Mouse (Mus musculus) layer of hippocampus, postnatal 36 days (tissue): Measurements from ENCODE around the gene Prr11. TPM values are rescaled to one million over a fixed set of nuclear protein-coding genes. Genes with fewer than 3 reads are reported as not detected.
"Not testable (repeated sequence)": the region's sequence is repeated elsewhere in the genome, so short reads cannot be mapped to it uniquely, and the experiment has no call there.

ENCODE experiments used
- DNase-seq, 2 experiments: peaks; one replicate each; pipeline ENCODE4 v3.0.0; 2022
- total RNA-seq, 2 experiments: library from RNA; stranded (reverse); gene quantifications; 2 replicates each; pipeline ENCODE4 v1.2.3; 2021

Prr11 gene
- total RNA-seq: under 1 TPM; 0.55 to 0.56 TPM

DNA sequence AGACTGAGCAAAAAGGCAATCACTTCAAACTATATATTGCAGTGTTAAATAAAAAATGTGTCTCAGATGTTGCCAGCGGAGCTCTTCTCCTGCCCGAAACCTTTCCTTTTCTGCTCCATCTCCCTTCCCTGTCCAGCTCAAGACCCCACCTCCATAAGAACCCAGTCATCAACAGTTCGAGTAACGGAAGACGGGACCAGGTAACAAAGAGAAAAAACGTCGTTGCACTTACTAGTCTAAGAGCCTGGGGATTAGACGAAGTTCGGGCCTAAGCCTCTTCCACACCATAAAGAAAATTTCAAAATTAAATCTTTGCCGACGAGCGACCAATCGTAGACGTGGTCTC, at the start of gene Prr11:
TSS of gene Prr11 (minus strand) at position 300 of the 346 bp plus-strand sequence.
- no peak for DNase-seq

- DNase-seq: no peak
These were observed 49.5 kb upstream of the Prr11 start for GRCm38 (mm10) chr11:87158012-87158411.

DNA sequence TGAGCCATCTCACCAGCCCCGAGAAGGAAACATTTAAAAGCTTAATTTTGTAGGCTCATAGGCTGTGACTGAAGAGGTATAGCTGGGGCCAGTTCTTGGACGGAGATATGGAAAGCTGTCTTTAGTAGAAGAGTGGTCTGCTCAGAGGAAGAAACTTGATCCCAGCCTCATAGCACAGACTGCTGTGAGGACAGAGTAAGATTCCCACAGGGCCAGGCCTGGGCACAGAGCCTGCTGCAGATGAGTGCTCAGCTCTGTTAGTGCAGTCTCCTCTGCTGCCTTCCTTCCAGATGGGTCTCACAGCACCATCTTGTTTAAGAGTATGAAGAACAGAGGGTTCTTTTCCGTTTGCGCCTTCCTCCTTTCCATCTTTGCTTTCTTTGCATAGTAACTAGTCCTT, 27.7 kb upstream of the Prr11 start:
- DNase-seq: peak in 1 of 2 experiments; percentile 7

GRCm38 (mm10) chr11:87126824-87127816, 18.6 kb upstream of the Prr11 start, which contains the start of gene Trim37:
TSS of gene Trim37 (plus strand) at chr11:87127077.
- peak; percentile 90 to 91 for DNase-seq

DNA sequence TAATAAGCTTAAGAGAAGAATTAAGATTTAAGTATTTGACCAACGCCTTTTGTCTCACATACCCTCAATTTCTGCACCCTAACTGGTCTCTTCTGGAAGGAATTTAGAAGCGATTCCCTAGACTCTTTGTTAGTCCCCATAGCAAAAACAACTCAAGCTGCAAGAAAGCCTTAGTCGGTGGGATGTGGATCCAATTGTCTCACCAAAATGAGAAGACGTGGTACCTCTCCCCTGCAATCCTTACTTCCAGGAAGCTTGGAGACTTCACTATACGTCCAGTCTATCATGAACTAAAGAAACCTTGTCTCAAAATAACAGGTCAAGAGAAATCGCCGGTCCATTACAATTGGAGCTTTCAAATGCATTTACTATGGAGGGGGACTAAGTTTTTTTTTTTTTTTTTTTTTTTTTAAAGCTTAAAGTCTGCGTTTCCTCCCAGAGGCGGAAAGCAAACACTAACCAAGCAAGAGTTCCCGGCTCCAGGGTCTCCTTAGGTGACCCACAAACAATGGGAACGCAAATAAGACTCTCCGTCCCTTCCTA, 17.8 kb upstream of the Prr11 start:
- DNase-seq: no peak

GRCm38 (mm10) chr11:87125562-87125961, 17.1 kb upstream of the Prr11 start:
- DNase-seq: no peak

DNA sequence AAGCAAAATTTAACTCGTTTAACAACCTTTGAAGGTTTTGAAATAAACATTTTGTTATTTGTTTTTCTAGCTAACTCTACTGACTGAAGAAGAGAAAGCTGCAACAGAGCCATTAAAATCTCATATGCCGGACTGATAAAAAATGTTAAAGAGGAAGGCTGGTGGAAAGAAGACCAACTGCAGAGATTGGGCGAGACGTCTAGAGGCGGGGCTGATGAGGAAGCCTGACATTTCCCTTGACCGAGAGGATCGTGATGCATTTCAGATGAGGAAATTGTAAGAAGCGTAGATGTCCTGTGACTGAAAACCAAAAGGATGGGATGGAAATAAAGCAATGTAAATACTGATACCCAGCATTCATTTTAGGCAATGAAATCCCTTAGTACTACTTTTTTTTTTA, 13.4 kb upstream of the Prr11 start:
- no peak for DNase-seq

DNA sequence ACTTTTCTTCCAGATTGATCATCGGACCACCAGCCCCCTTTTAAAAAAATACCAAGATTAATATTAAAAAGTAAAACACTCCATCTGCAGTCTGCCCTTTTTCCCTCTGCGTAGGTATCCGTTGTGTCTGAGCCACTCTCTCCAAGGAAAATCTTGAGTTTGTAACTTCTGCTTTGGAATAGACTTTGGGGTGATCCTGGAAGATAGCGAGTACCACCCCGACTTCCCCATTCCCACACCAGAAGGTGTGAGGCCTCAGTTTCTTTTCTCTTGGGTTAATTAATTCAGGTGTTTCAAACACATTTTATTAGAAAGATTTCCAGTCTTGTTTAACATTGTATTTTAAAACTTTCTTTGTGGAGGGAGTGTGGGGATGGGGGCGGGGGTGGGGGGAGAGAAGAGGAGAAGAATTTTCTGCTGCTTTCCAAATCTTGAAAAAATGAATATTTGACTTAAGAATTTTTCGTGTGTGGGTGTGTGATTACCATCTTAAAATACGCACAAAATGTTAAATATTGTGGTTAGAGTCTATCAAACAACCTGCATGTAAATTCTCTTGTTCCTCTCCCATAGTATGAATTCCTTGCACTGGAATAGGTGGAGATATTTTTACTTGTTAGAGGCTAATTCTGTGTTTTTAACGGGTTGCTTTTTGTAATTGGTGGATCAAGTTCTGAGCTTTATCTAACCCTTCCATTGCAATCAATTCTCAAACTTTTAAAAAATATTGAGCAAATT, 1.8 kb upstream of the Prr11 start:
- DNase-seq: no peak

DNA sequence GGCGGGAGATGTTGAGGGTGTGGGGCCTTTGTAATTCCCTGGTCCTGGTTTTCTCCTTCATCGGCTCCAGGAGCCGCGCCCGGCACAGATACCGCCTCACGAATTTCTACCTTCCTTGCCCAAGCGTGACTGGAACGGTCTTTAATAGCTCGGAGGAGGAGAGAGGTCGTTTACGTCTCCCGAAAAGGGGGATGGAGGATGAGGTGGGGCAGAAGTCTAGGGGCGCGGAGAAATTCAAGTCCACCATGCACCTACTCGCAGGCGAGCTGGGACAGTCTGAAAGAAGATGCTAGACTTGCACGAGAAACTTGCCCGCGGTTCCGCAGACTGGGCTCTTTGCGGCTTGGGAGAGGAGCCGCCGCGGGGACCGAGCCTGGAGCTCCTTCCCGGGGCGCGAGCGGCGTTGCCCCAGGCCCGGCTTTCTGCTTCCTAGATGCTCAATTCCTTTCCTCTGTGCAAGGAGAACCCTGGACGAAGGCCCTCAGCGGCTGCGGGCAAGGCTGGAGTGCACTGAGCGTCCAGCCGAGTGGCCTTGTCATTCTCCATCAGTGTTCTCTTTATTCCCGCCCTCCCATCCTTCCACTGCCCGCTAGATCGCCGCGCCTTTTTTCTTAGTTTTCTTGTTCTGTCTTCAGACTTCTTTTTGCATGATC, 1.1 kb upstream of the Prr11 start:
- DNase-seq: no peak

DNA sequence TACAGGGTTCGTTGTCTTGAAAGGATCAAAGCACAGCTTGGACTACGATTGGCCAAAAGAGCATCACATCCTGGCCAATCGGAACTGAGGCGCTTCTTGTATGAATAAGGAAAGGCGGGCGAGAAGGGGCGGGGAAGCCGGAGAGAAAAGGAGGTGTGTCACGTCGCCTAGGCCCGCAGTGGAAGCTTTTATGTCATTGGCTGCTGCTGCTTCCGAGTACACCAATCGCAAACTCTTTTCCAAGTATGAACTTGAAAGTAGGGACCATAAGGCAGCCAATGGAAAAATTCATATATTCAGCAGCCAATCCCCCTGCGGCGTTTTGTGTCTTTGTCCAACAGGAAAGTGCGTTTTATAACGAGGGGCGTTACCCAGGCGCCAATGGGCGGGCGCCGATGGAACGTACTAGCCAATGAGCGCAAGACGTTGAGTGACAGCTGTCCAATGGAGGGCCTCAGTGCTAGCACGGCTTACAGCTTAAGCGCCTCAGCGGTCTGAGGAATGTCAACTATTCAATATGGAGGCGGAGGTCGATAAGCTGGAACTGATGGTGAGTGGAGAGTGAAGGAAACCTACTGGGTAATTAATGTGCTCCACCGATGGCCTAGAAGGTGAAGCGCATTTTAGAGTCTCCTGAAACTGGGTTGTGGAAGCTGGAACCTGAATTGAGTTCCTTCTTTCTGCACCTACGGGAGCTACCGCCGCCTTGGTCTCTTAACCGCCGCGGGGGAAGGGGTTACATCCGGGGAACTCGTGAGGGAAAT, 429 bp upstream of the Prr11 start, which contains the start of gene Ska2:
TSS of gene Ska2 (plus strand) at position 480 of the 764 bp plus-strand sequence.
- DNase-seq: peak; percentile 97 to 98

DNA sequence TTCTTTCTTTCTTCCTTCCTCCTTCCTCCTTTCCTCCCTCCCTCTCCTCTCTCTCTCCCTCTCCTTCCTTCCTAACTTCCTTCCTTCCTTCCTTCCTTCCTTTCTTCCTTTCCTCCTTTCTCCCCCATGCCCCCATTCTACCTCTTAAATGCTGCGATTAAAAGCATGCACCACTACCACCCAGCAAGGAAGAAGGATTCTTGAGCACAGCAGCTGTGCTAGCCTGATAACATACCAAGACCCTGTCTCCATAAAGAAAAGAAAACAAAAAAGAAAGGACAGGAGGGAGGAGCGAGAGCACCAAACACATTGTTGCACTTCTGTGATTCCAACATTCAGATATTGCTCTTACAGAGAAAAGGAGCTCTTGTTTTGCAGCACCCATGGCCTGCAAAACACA, 21.4 kb downstream of the Prr11 start:
- DNase-seq: no peak

GRCm38 (mm10) chr11:87086290-87086984, 22.1 kb downstream of the Prr11 start, which contains the start of gene Smg8:
TSS of gene Smg8 (minus strand) at chr11:87086774.
- DNase-seq: peak; percentile 76 to 79

DNA sequence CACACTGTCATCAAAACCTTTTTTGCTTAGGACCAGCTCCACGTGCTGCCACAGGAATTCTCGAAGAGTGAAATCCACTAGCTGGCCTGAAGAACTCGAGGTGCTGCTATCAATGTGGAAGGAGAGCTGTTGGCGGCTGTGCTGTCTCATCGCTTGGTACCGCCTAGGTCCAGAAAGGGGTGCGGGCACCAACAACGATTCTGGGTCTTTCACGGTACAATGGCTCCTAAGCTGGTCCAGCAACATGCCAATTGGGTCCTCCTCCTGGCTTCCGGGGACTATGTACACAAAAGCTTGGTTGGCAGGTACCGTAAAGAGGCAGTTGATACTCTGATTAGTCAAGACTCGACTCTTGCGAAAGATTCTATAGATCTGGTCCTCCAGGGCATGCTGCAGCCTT, 23.0 kb downstream of the Prr11 start:
- no peak for DNase-seq

- DNase-seq: no peak
These were observed 24.8 kb downstream of the Prr11 start for GRCm38 (mm10) chr11:87083712-87084111.

GRCm38 (mm10) chr11:87073866-87074440, 34.6 kb downstream of the Prr11 start, which contains the start of gene Gdpd1:
TSS of gene Gdpd1 (minus strand) at chr11:87074062.
- peak; percentile 88 for DNase-seq

GRCm38 (mm10) chr11:87073343-87073865, 35.1 kb downstream of the Prr11 start:
- peak; percentile 60 to 74 for DNase-seq

DNA sequence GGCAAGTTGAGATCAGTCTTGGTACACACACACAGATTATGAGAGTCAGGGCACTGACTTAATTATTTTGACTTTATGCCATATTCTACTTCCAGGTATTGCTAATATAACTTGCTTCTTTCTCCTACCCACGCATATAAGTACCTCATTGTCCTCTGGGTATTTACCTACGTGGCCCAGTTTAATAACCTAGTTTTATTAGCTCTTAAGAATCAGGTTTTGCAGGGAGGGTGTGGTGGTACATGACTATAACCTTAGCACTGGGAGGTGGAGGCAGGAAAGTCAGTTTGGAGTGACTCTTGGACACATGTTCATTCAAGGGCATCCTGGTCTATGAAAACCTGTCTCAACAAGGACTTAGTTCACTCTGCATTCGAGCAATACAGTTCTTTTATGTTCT, 46.4 kb downstream of the Prr11 start:
- DNase-seq: no peak

DNA sequence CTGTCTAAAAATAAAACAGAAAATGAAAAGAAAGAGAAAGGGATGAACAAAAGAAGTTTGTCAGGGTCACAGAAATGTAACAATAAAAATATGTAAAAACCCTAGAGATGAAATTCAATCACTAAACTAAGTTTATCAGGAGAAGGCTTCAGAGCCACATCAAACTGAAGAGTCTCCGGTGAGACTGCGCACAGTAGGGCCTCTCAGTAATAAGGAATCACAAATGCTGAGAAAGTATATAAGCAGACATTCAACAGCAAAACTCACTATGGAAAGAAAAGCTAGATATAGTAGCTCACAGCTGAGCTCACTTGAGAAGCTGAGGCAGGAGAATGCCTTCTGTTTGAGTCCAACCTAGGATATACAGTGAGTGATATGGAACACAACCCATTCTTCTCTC, 48.1 kb downstream of the Prr11 start:
- no peak for DNase-seq

GRCm38 (mm10) chr11:87056286-87056685, 52.2 kb downstream of the Prr11 start:
- no peak for DNase-seq

DNA sequence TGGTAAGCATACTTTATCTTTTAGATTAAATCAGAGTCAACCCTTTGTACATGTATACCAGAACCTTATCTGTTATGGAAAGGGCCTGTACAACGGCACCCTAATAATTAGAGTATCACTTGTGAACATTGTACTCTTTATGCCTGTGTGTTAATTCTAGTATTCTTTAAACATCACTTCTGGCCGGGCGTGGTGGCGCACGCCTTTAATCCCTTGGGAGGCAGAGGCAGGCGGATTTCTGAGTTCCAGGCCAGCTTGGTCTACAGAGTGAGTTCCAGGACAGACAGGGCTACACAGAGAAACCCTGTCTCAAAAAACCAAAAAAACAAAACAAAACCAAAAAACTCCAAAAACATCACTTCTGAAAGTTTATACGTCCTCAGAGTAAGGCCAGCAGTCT, 59.6 kb downstream of the Prr11 start:
- not testable (repeated sequence) for DNase-seq
